23 mouse cellular contexts compared by ENCODE assay signal in genomic region chr7:144003471-144003870, GRCm38 (mm10). TPM values are rescaled to one million over a fixed set of nuclear protein-coding genes. Genes with fewer than 3 reads are reported as not detected.
A peak's percentile ranks its signal among the peaks of the same experiment; 100 is the strongest.
DNase-seq lines count a peak whose midpoint lies in the region; ATAC-seq lines count a peak whose summit lies in the region.
"Had no signal": no experiment of that assay in that cellular context is flagged by ENCODE, and none has a peak within 500 bp of the region (broad histone marks: within the 10 kb centered on the region; RNA-seq: fewer than 3 reads in every experiment).

No protein-coding gene starts in this region.

- ATAC-seq in erythroid progenitor cell, adult 5-6 weeks (replicated peaks; ENCODE audit: low FRiP score, poor library complexity, severe bottlenecking), result 0 out of 2 replicates have a peak, but pooled peaks have one; percentile 17
- no peak for ATAC-seq in megakaryocyte progenitor cell, adult 5-6 weeks (replicated peaks; ENCODE audit: poor library complexity)
- ATAC-seq: activated CD4-positive, CD25-positive, alpha-beta regulatory T cell, adult 4 months; CD4-positive, CD25-positive, alpha-beta regulatory T cell, adult 4 months; Patski had no signal

- DNase-seq in adrenal gland, adult 2 months, result peak; percentile 62
- DNase-seq in adrenal gland, postnatal 4 days (ENCODE audit: low spot score in 2 of 2), result no peak
- peak; percentile 49 for DNase-seq in adrenal gland, adult 8-10 months
- DNase-seq in adrenal gland, postnatal 25 days, result no peak
- DNase-seq in adrenal gland, postnatal 14 days, result peak; percentile 40
- DNase-seq in adrenal gland, postnatal 10 days, result no peak
- DNase-seq: B cell, adult 2 months; cerebellum, adult 11 months; cerebellum, adult 11-12 months; cerebellum, adult 18-20 months; cerebellum, adult 2 months; cerebellum, adult 8-10 months; cerebellum, adult 9-10 months; cerebellum, adult 9-11 months; cerebellum, postnatal 10 days had no signal

RNA-seq across cellular contexts. Expression of gene Shank2, which starts 1.7 kb away (rescaled TPM):
- total RNA-seq in adrenal gland, adult 2 months (2021), result 10 to 100 TPM in 1 of 2 experiments, 1 to 10 TPM in 1; 3.7 to 20.0 TPM
- polyA plus RNA-seq in adrenal gland, adult 2 months (2012; rRNA removed), result 1.4 and 2.4 TPM in 2 replicates
- total RNA-seq in adrenal gland, postnatal 4 days (2021), result 10 to 100 TPM; 11.1 to 17.7 TPM
- 10 to 100 TPM; 15.1 to 28.5 (median 23.6) TPM for total RNA-seq in adrenal gland, adult 8-10 months (2022)
- total RNA-seq in adrenal gland, postnatal 25 days (2021), result 4.9 and 11.8 TPM in 2 replicates
- 3.8 and 5.6 TPM in 2 replicates for total RNA-seq in adrenal gland, postnatal 14 days (2021)
- total RNA-seq in adrenal gland, postnatal 10 days (2021), result 1 to 10 TPM; 3.6 to 6.5 TPM
- 1.3 TPM in 1 of 2 replicates, not detected in the other for total RNA-seq in erythroid progenitor cell, adult 5-6 weeks (2015; ENCODE audit: low replicate concordance)
- 0.26 TPM in 1 of 2 replicates, not detected in the other for total RNA-seq in erythroid progenitor cell, adult 5-6 weeks (2017; ENCODE audit: low replicate concordance)
- total RNA-seq in megakaryocyte progenitor cell, adult 5-6 weeks (2015), result not detected in 2 replicates
- total RNA-seq in megakaryocyte progenitor cell, adult 5-6 weeks (2017), result not detected in 2 replicates
- total RNA-seq: CH12.LX, MEL had no signal
- polyA plus RNA-seq: G1E had no signal

Comparison
In these comparisons a context has a peak if more than half of its experiments do, and no peak if none do; other contexts are left out.
1. DNase-seq: peak in adrenal gland, adult 2 months (single experiment), adrenal gland, adult 8-10 months (single experiment) and adrenal gland, postnatal 14 days (single experiment); none in adrenal gland, postnatal 4 days (0 of 2), adrenal gland, postnatal 25 days (single experiment) and adrenal gland, postnatal 10 days (single experiment).